Mouse (Mus musculus) spleen, embryonic (tissue): Measurements from ENCODE around the gene Six2.

Experiments
- CTCF ChIA-PET: fragments of 350-600 bp; sonication (Branson Sonifier 250); formaldehyde crosslinking; loops from one replicate; lab custom pipeline; 2022; lab: Charles Lee

The Six2 gene

GRCm38 (mm10) chr17:85664202-85664601 is 23.9 kb downstream of the Six2 start:
- CTCF ChIA-PET, result no interaction called here

- CTCF ChIA-PET, result no interaction called here
Measured at GRCm38 (mm10) chr17:85661521-85661920, 26.6 kb downstream of the Six2 start.

DNA sequence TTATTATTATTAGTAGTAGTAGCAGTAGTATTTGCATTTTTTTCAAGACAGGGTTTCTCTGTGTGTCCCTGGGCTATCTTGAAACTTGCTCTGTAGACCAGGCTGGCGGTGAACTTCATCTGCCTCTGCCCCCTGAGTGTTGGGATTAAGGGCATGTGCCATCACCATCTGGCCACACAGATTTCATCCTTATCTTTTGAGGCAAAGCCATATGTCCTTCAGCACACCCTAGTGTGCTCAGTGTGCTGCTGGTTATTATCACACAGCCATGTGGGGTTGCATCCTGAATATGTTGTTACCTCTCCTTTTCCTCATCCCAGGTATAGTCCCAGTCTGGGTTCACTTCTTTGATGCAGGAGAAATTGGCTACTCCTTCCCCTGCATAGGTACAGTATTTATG is 28.1 kb downstream of the Six2 start:
- CTCF ChIA-PET, result no interaction called here

DNA sequence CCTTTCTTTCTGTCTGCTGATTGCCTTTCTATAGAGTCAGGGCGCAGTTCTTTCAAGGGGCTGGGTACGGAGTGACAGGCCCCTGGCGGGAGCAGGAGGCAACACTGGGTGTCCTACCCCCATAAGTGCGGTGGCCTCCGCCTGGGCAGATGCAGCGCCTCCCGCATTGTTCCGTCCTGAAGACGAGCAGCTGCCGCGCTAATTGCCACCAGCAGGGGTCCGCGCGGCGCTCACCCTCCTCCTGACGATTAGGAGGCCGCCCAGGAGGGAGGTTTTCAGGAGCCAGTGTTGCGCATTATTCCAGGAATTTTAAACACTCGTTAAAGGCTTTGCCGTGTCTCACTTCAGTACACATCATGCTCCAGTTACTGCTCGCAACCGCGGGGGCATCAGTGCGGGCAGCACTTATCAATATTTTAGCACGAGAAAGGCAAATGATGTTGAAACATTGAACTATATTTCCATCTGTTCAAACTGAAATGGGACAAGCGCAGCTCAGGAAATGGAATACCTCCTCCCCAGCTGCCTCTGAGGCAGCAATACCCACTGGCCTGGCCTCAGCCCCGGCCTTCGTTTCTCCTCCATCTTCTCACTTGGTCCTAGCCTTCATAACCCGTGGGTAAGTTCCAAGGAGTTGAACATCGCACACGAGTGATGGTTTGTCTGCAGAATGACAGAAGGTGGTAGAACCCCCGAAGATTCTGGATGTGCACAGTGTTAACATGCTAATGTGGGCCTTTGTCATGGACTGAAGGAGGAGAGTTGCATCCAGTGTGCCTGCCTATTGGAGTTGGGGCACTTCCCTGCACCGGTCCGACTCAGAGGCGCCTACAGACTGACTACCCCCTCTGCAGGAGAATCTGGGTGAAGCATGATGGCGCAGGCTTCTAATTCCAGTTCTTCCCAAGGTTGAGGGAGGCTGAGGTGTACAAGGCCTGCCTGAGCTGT is 42.1 kb downstream of the Six2 start:
- CTCF ChIA-PET, result interaction anchor here (0.6 to 0.7 kb wide), 2 partner anchors 11 to 430 kb away, joined by 4 to 5 read pairs; no protein-coding TSS in a partner anchor

- CTCF ChIA-PET, result interaction anchor here (0.6 to 0.7 kb wide), 2 partner anchors 11 to 429 kb away, joined by 4 to 5 read pairs; no protein-coding TSS in a partner anchor
Measured at GRCm38 (mm10) chr17:85645312-85645711, 42.8 kb downstream of the Six2 start.

DNA sequence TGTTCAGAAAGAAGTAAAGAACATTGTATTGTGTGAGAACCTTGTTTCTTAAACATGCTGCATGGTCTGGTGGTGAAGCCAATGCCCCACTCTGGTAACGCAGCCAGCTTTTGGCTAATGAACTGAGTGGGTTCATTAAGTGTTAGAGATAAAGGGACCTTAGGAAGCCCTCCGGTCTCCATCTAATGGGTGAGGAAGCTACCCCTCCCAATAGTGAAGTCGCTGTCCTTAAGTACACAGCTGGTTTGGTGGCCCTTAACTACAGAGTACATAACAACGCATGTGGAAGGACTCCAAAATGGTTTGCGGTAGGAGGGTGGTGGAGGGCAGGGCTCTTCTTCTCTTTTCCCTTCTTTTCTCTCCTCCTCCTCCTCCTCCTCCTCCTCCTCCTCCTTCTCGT is 50.2 kb downstream of the Six2 start:
- CTCF ChIA-PET, result no interaction called here
